Mouse (Mus musculus) gastrocnemius, postnatal 25 days (tissue): ENCODE data around the gene Anapc7. TPM values are rescaled to one million over a fixed set of nuclear protein-coding genes. Genes with fewer than 3 reads are reported as not detected.

Experiments used
- total RNA-seq, 2 experiments: library from RNA; stranded (reverse); gene quantifications; 1 replicate in 1 of 2; 2 replicates in 1 of 2; pipeline ENCODE4 v1.2.3; 2021

Gene Anapc7
- total RNA-seq, 2 experiments from 2014 or later: 12.3 to 13.4 TPM

Other genes with a start within 250 kb of the Anapc7 start
- gene Hvcn1, start 214.9 kb upstream of the Anapc7 start, total RNA-seq: 1 to 10 TPM in 1 of 2 experiments, under 1 TPM in 1; 0.67 to 1.1 TPM
- gene Tctn1, start 157.2 kb upstream of the Anapc7 start, total RNA-seq: 1 to 10 TPM; 1.9 to 2.2 TPM
- gene Pptc7, start 137.3 kb upstream of the Anapc7 start, total RNA-seq: 10 to 100 TPM; 78.9 to 87.0 TPM
- gene Rad9b, start 67.5 kb upstream of the Anapc7 start, total RNA-seq: under 1 TPM; 0.23 to 0.35 TPM
- 10 to 100 TPM; 38.2 to 39.6 TPM for gene Vps29, start 67.3 kb upstream of the Anapc7 start, total RNA-seq
- 10 to 100 TPM; 20.4 to 21.4 TPM for gene Gpn3, start 49.8 kb upstream of the Anapc7 start, total RNA-seq
- gene Fam216a, start 49.3 kb upstream of the Anapc7 start, total RNA-seq: 1 to 10 TPM; 5.8 to 6.1 TPM
- gene Arpc3, start 29.8 kb upstream of the Anapc7 start, total RNA-seq: 10 to 100 TPM; 46.8 to 54.9 TPM
- 100 to 1,000 TPM; 101 to 561 TPM for gene Atp2a2, start 80.5 kb downstream of the Anapc7 start, total RNA-seq
- 1 to 10 TPM; 2.6 to 7.1 TPM for gene Ift81, start 192.8 kb downstream of the Anapc7 start, total RNA-seq
- 1 to 10 TPM; 1.9 TPM for gene P2rx7, start 222.2 kb downstream of the Anapc7 start, total RNA-seq